Mouse (Mus musculus): Measurements from ENCODE around the gene Rock2. TPM values are rescaled to one million over a fixed set of nuclear protein-coding genes. Genes with fewer than 3 reads are reported as not detected.
A peak's percentile ranks its signal among the peaks of the same experiment; 100 is the strongest.

The Rock2 gene
- polyA plus RNA-seq, 1 experiment from 2014 or later, result 29.7 TPM

DNA sequence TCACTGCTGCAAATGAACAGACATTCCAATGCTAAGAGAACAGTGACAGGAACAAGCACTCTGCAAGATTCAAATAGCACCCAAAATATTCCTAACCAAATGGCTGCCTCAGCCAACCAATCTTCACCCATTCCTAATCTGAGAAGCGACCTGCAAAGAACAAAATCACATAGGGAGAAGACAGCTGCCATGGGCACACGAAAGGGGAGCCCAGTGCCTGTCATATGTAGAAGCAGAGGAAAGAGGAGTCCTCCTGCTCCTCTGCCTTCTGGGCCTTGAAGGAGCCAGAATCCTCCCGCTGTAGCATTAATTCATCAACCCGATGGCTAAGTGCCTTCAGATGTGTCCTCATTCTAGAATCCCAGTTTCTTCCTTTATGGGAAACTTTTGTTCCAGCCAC lies 10.2 kb upstream of the Rock2 start:
- H3K27me3 ChIP-seq (replicated peaks), result no peaks in the 10 kb centered on the region
- peaks cover 16% of the 10 kb centered on the region for H3K4me1 ChIP-seq (replicated peaks)
- no peak for ATAC-seq (ENCODE audit: insufficient number of reproducible peaks, low FRiP score)

DNA sequence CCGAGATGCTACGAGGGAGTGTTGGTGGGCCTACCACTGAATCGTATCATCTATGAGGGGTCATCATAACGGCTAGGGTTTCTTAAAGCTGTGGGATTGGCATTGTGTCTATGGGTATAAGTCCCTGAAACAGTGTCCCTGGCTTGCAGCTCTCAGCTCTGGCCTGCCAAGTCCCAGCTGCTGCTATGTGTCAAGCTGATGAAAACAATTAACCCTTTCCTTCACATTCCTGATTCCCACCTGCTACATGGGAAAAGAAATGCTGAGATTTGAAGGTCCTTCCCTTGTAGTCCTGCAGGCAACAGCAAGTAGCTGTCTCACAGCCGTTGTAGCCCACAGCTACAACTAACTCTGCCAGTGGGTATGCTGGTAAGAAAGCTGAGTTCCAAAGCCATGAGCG lies 8.3 kb upstream of the Rock2 start:
- Histone ChIP-seq H3K36me3 (no peaks in the 10 kb centered on the region), H3K4me3 (no peak overlapping the region), H3K4me2 (no peak overlapping the region), H3K27me3 (replicated peaks) (no peaks in the 10 kb centered on the region), H3K4me1 (replicated peaks) (peaks cover 16% of the 10 kb centered on the region), H3K27ac (ENCODE audit: poor library complexity, severe bottlenecking) (no peak overlapping the region), H3K9me3 (replicated peaks) (no peaks in the 10 kb centered on the region), H3K9ac (no peak overlapping the region)
- WGBS, result 81% methylated on average over 6 of the region's 6 CpGs
- no peak for ATAC-seq (ENCODE audit: insufficient number of reproducible peaks, low FRiP score)

More for the DNA sequence above, 10.2 kb upstream of the Rock2 start:
- no peak overlapping the region for H3K9ac ChIP-seq
- no peaks in the 10 kb centered on the region for H3K9me3 ChIP-seq (replicated peaks)
- WGBS, result 83% methylated on average over 4 of the region's 4 CpGs
- no peaks in the 10 kb centered on the region for H3K36me3 ChIP-seq
- H3K4me3 ChIP-seq, result no peak overlapping the region
- no peak overlapping the region for H3K27ac ChIP-seq (ENCODE audit: poor library complexity, severe bottlenecking)
- no peak overlapping the region for H3K4me2 ChIP-seq

DNA sequence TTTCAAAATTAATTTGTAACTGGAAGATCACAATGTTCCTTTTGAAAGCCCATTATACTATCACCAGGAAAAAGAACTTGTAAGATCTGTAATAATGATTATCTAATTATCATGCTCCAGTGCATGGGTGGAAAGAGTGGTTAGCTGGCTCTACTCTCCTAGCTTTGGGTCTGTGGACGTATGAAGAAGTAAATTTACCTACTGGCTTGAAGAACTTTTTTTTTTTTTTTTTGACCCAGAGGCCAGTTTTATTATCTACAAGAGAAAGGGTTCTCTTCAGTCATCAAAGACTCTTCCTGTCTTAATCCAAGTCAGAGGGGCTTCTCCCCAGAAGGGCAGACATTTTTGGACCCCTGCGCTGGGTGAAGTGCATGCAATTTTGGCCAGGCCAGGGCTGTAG lies 1.7 kb upstream of the Rock2 start:
- no peaks in the 10 kb centered on the region for H3K27me3 ChIP-seq (replicated peaks)
- peak overlapping the region; percentile 100 for H3K27ac ChIP-seq (ENCODE audit: poor library complexity, severe bottlenecking)
- no peaks in the 10 kb centered on the region for H3K36me3 ChIP-seq
- ATAC-seq (ENCODE audit: insufficient number of reproducible peaks, low FRiP score), result no peak
- H3K4me1 ChIP-seq (replicated peaks), result peaks cover 21% of the 10 kb centered on the region
- H3K9ac ChIP-seq, result no peak overlapping the region
- H3K9me3 ChIP-seq (replicated peaks), result no peaks in the 10 kb centered on the region
- no peak overlapping the region for H3K4me3 ChIP-seq
- WGBS, result 86% methylated on average over 2 of the region's 2 CpGs
- H3K4me2 ChIP-seq, result peak overlapping the region; percentile 89

DNA sequence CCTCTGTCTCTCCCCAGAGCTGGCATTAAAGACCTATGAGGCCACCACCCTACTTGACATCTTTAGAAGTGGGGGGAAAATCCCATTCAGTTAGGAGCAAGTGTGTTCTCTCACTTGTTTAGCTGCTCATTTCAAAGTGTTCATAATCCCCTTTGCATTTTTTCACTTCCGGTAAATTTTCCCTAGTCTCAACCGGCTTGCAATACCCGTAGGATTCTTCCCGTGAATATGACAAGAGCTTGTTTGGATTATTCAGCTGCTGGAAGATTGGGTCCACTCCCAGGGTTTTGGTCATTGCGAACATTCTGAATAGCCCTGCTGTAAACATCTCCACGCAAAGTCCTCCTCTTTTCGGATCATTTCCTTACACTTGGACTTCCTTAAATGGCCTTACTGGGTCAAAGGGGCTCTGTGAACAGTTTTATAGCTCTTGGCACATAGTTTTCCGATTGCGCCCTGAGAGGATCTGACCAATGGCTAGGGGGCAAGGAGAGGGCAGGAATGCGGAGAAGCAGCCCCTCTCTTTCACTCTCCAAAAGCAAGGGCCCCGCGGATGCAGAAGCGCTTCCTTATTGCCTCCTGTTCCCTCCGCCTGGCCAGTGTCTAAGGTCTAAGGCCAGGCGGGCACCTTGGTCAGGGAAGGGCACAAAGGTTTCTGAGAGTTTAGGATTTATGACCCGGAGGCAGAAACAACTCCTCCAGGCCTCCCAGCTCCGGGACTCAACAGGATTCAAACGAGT lies 869 bp upstream of the Rock2 start:
- no peaks in the 10 kb centered on the region for H3K36me3 ChIP-seq
- 5% methylated on average over 18 of the region's 18 CpGs for WGBS
- peak overlapping the region; percentile 100 for H3K27ac ChIP-seq (ENCODE audit: poor library complexity, severe bottlenecking)
- peak overlapping the region; percentile 98 for H3K9ac ChIP-seq
- peaks cover 26% of the 10 kb centered on the region for H3K4me1 ChIP-seq (replicated peaks)
- H3K4me3 ChIP-seq, result peak overlapping the region; percentile 97
- peak overlapping the region; percentile 89 for H3K4me2 ChIP-seq
- no peaks in the 10 kb centered on the region for H3K27me3 ChIP-seq (replicated peaks)
- no peaks in the 10 kb centered on the region for H3K9me3 ChIP-seq (replicated peaks)
- no peak for ATAC-seq (ENCODE audit: insufficient number of reproducible peaks, low FRiP score)

GRCm38 (mm10) chr12:16895221-16895928 lies 680 bp downstream of the Rock2 start:
- Histone ChIP-seq H3K9me3 (replicated peaks) (no peaks in the 10 kb centered on the region), H3K9ac (peak overlapping the region; percentile 98)

DNA sequence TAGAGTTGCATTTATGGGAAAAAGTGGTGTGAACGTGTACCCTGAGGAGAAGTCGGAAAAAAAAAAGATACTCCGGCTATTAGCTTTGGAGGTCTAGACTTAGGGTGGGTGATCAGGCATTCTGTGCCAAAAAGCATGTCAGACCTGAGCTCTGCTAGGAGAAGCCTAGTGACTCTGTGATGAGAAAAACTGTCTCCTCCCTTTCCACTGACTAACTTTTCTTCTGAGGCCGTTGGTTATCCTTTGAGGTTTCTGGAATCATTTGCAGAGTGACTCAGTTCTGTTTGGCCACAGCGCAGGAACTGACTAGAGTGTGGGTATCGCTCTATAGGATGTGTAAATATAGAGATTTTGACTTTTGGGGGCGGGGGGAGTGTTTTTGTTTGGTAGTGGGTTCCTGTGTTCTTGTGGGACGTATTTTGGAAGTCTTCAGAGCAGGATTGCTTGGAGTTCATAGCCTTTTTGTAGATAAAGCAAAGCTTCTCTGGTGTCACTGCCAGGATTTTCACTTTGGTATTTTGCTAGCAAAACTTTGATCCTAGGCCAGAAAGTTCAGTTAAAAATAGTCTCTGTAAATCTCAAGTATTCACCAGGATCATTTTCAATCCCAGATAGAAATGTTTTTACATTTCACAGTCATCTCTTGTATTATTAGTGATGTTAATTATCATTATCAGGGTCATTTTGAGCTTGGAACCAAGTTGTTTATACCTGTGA lies 1.5 kb downstream of the Rock2 start:
- ATAC-seq (ENCODE audit: insufficient number of reproducible peaks, low FRiP score), result no peak
- Histone ChIP-seq H3K27ac (ENCODE audit: poor library complexity, severe bottlenecking) (peak overlapping the region; percentile 35), H3K9me3 (replicated peaks) (no peaks in the 10 kb centered on the region), H3K27me3 (replicated peaks) (no peaks in the 10 kb centered on the region), H3K36me3 (no peaks in the 10 kb centered on the region), H3K4me3 (peak overlapping the region; percentile 97), H3K9ac (peak overlapping the region; percentile 98), H3K4me2 (peak overlapping the region; percentile 89), H3K4me1 (replicated peaks) (peaks cover 35% of the 10 kb centered on the region)
- 8% methylated on average over 8 of the region's 8 CpGs for WGBS

More at GRCm38 (mm10) chr12:16895221-16895928, 680 bp downstream of the Rock2 start:
- Histone ChIP-seq H3K36me3 (no peaks in the 10 kb centered on the region), H3K27ac (ENCODE audit: poor library complexity, severe bottlenecking) (peak overlapping the region; percentile 100), H3K27me3 (replicated peaks) (no peaks in the 10 kb centered on the region), H3K4me3 (peak overlapping the region; percentile 97), H3K4me1 (replicated peaks) (peaks cover 30% of the 10 kb centered on the region), H3K4me2 (peak overlapping the region; percentile 89)
- under 1% methylated on average over 41 of the region's 41 CpGs for WGBS
- ATAC-seq (ENCODE audit: insufficient number of reproducible peaks, low FRiP score), result peak; percentile 12

DNA sequence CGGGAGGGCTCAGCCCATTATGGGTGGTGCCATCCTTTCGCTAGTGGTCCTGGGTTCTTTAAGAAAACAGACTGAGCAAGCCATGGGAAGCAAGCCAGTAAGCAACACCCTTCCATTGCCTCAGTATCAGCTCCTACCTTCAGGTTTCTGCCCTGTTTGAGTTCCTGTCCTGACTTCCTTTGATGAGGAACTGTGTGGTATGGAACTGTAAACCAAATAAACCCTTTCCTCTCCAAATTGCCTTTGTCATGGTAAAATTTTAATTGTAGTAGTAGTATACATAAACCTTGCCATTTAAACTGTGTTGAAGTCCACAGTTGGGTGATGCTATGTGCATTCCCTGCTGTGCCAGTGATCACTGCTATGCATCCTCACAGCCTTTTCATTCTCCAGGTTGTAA lies 2.5 kb downstream of the Rock2 start:
- no peak overlapping the region for H3K9ac ChIP-seq
- no peaks in the 10 kb centered on the region for H3K27me3 ChIP-seq (replicated peaks)
- no peaks in the 10 kb centered on the region for H3K36me3 ChIP-seq
- peak overlapping the region; percentile 53 for H3K4me2 ChIP-seq
- no peak for ATAC-seq (ENCODE audit: insufficient number of reproducible peaks, low FRiP score)
- 61% methylated on average over 2 of the region's 2 CpGs for WGBS
- no peaks in the 10 kb centered on the region for H3K9me3 ChIP-seq (replicated peaks)
- H3K4me1 ChIP-seq (replicated peaks), result peaks cover 37% of the 10 kb centered on the region
- H3K4me3 ChIP-seq, result 0 out of 2 replicates have a peak overlapping the region, but pooled peaks have one; percentile 24
- H3K27ac ChIP-seq (ENCODE audit: poor library complexity, severe bottlenecking), result no peak overlapping the region

- no peak overlapping the region for H3K4me3 ChIP-seq
- H3K9ac ChIP-seq, result no peak overlapping the region
- no peaks in the 10 kb centered on the region for H3K27me3 ChIP-seq (replicated peaks)
- ATAC-seq (ENCODE audit: insufficient number of reproducible peaks, low FRiP score), result no peak
- H3K4me2 ChIP-seq, result peak overlapping the region; percentile 17; the same call in 1 of the 2 replicates
- no peaks in the 10 kb centered on the region for H3K36me3 ChIP-seq
- H3K9me3 ChIP-seq (replicated peaks), result no peaks in the 10 kb centered on the region
- WGBS, result 44% methylated on average over 2 of the region's 2 CpGs
- H3K4me1 ChIP-seq (replicated peaks), result peaks cover 36% of the 10 kb centered on the region
- H3K27ac ChIP-seq (ENCODE audit: poor library complexity, severe bottlenecking), result no peak overlapping the region
Measured at GRCm38 (mm10) chr12:16898221-16898620, 3.5 kb downstream of the Rock2 start.

DNA sequence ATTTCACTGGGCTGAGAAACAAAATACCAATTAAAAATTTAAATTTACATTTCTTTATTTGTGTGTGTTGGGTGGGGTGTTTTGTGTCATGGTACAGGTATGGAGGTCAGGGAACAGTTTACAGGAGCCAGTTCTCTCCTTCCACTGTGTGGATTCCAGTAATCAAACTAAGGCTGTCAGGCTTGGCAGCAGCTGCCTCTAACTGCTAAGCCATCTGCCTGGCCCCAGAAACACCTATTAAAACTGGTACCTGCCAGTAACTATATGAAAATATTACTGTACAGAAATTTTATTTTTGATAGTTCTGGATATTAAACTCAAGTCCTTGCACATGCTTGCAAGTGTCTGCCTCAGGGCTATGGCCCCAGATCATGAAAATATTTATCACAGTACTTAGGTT lies 4.1 kb downstream of the Rock2 start:
- Histone ChIP-seq H3K9ac (no peak overlapping the region), H3K4me3 (no peak overlapping the region), H3K27me3 (replicated peaks) (no peaks in the 10 kb centered on the region), H3K4me1 (replicated peaks) (peaks cover 31% of the 10 kb centered on the region), H3K9me3 (replicated peaks) (no peaks in the 10 kb centered on the region), H3K36me3 (no peaks in the 10 kb centered on the region), H3K4me2 (no peak overlapping the region), H3K27ac (ENCODE audit: poor library complexity, severe bottlenecking) (peak overlapping the region; percentile 47; the same call in 1 of the 2 replicates)
- ATAC-seq (ENCODE audit: insufficient number of reproducible peaks, low FRiP score), result no peak

DNA sequence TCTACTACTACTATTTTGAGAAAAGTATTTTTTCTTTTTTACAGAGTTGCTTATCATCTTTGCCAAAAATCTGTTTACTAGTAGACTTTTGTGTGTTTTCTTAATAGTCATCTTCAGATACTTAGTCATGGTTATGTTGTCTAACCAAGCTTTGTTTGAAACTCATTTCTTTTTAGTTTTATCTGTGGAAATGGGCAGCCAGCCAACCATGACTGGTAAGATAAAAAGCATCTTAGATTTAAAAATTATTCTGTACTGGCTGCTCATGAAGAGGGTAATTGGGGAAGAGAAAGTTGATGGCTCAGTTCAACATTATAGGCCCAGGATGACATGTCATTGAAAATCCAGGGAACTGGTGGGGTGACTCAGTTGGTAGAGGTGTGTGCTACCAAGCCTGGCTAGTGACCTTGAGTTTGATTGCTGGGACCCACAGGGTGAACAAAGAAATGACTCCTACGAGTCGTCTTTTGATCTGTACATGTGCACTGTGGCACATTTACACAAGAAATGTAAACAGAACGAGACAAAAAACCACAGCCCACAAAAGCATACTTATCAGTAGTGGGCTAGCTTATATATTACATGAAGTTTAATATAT lies 6.0 kb downstream of the Rock2 start:
- peak overlapping the region; percentile 21; the same call in 1 of the 2 replicates for H3K4me2 ChIP-seq
- H3K4me3 ChIP-seq, result no peak overlapping the region
- H3K36me3 ChIP-seq, result no peaks in the 10 kb centered on the region
- peak overlapping the region; percentile 76 for H3K27ac ChIP-seq (ENCODE audit: poor library complexity, severe bottlenecking)
- WGBS, result 52% methylated on average over 3 of the region's 3 CpGs
- ATAC-seq (ENCODE audit: insufficient number of reproducible peaks, low FRiP score), result no peak
- no peaks in the 10 kb centered on the region for H3K9me3 ChIP-seq (replicated peaks)
- H3K9ac ChIP-seq, result no peak overlapping the region
- peaks cover 30% of the 10 kb centered on the region for H3K4me1 ChIP-seq (replicated peaks)
- no peaks in the 10 kb centered on the region for H3K27me3 ChIP-seq (replicated peaks)

Measured in heart, embryonic 12.5 days (tissue).